Mouse (Mus musculus): ENCODE data around the gene Gga3. TPM values are rescaled to one million over a fixed set of nuclear protein-coding genes. Genes with fewer than 3 reads are reported as not detected.

Gene Gga3
- polyA plus RNA-seq, 2 experiments: 6.4 to 9.2 TPM

GRCm38 (mm10) chr11:115613138-115613945, 9.5 kb upstream of the Gga3 start:
- no peak for TF ChIP-seq CTCF (IDR thresholded peaks at IDR 0.05; ENCODE audit: low read depth)
- TF ChIP-seq EP300 (IDR thresholded peaks at IDR 0.05; ENCODE audit: low read depth): no peak
- DNase-seq (ENCODE audit: low read depth in 3 of 3, low spot score in 3 of 3) (no peak), ATAC-seq (ENCODE audit: insufficient read depth) (peak; percentile 39)
- peaks cover 8 to 12% of the 10 kb centered on the region in 2 experiments for H3K4me1 ChIP-seq (replicated peaks; ENCODE audit: control insufficient read depth in 2 of 2, insufficient read depth in 2 of 2, low read length in 1 of 2)
- H3K9ac ChIP-seq (replicated peaks): peak overlapping the region; percentile 81
- peak overlapping the region; percentile 92 for H3K27ac ChIP-seq
- peak overlapping the region; percentile 90 for H3K4me2 ChIP-seq (ENCODE audit: low read depth)
- WGBS (ENCODE audit: insufficient replicate concordance): 0% methylated on average over 16 of the region's 16 CpGs
- H3K9me3 ChIP-seq (ENCODE audit: control insufficient read depth, low read length): no peaks in the 10 kb centered on the region
- peak overlapping the region; percentile 72 to 75 for H3K4me3 ChIP-seq (ENCODE audit: insufficient read depth in 1 of 2, low read depth in 2 of 2, low read length in 2 of 2)
- peaks cover 13% of the 10 kb centered on the region for H3K36me3 ChIP-seq (replicated peaks; ENCODE audit: control insufficient read depth, insufficient read depth, low read depth)
- no peaks in the 10 kb centered on the region for H3K27me3 ChIP-seq (ENCODE audit: control insufficient read depth, insufficient read depth, low read length)

- WGBS (ENCODE audit: insufficient replicate concordance): under 1% methylated on average over 71 of the region's 80 CpGs
Observed at GRCm38 (mm10) chr11:115612410-115613137, 8.7 kb upstream of the Gga3 start, which contains the start of gene Mif4gd. Gene Mif4gd (minus strand): TSS chr11:115612969.

GRCm38 (mm10) chr11:115612059-115612409, 8.2 kb upstream of the Gga3 start:
- H3K9ac ChIP-seq (replicated peaks): peak overlapping the region; percentile 81
- peaks cover 8 to 12% of the 10 kb centered on the region in 2 experiments for H3K4me1 ChIP-seq (replicated peaks; ENCODE audit: control insufficient read depth in 2 of 2, insufficient read depth in 2 of 2, low read length in 1 of 2)
- DNase-seq (ENCODE audit: low read depth in 3 of 3, low spot score in 3 of 3): peak in 1 of 3 experiments; percentile 31
- H3K27me3 ChIP-seq (ENCODE audit: control insufficient read depth, insufficient read depth, low read length): no peaks in the 10 kb centered on the region
- peak overlapping the region; percentile 75 to 82 for H3K4me3 ChIP-seq (ENCODE audit: insufficient read depth in 1 of 2, low read depth in 2 of 2, low read length in 2 of 2)
- H3K4me2 ChIP-seq (ENCODE audit: low read depth): peak overlapping the region; percentile 90
- WGBS (ENCODE audit: insufficient replicate concordance): 1% methylated on average over 13 of the region's 13 CpGs
- H3K27ac ChIP-seq: peak overlapping the region; percentile 53
- TF ChIP-seq EP300 (IDR thresholded peaks at IDR 0.05; ENCODE audit: low read depth) (no peak), CTCF (IDR thresholded peaks at IDR 0.05; ENCODE audit: low read depth) (0 out of 2 replicates have a peak, but pooled peaks have one; percentile 16)
- peaks cover 23% of the 10 kb centered on the region for H3K36me3 ChIP-seq (replicated peaks; ENCODE audit: control insufficient read depth, insufficient read depth, low read depth)
- H3K9me3 ChIP-seq (ENCODE audit: control insufficient read depth, low read length): no peaks in the 10 kb centered on the region
- ATAC-seq (ENCODE audit: insufficient read depth): peak; percentile 27; the same call in 1 of the 2 replicates

More at GRCm38 (mm10) chr11:115612410-115613137, 8.7 kb upstream of the Gga3 start, which contains the start of gene Mif4gd:
- no peaks in the 10 kb centered on the region for H3K27me3 ChIP-seq (ENCODE audit: control insufficient read depth, insufficient read depth, low read length)
- peak within 1 kb of the TSS; percentile 92 for H3K27ac ChIP-seq
- H3K36me3 ChIP-seq (replicated peaks; ENCODE audit: control insufficient read depth, insufficient read depth, low read depth): peaks cover 18% of the 10 kb centered on the region
- H3K9ac ChIP-seq (replicated peaks): peak within 1 kb of the TSS; percentile 81
- DNase-seq (ENCODE audit: low read depth in 3 of 3, low spot score in 3 of 3): peak; percentile 80 to 88 (median 80)
- peak within 1 kb of the TSS; percentile 90 for H3K4me2 ChIP-seq (ENCODE audit: low read depth)
- H3K4me1 ChIP-seq (replicated peaks; ENCODE audit: control insufficient read depth in 2 of 2, insufficient read depth in 2 of 2, low read length in 1 of 2): peaks cover 8 to 12% of the 10 kb centered on the region in 2 experiments
- ATAC-seq (ENCODE audit: insufficient read depth): peak; percentile 89
- TF ChIP-seq EP300 (IDR thresholded peaks at IDR 0.05; ENCODE audit: low read depth): no peak
- TF ChIP-seq CTCF (IDR thresholded peaks at IDR 0.05; ENCODE audit: low read depth): peak; percentile 37
- no peaks in the 10 kb centered on the region for H3K9me3 ChIP-seq (ENCODE audit: control insufficient read depth, low read length)
- H3K4me3 ChIP-seq (ENCODE audit: insufficient read depth in 1 of 2, low read depth in 2 of 2, low read length in 2 of 2): peak within 1 kb of the TSS; percentile 75 to 82

- 72% methylated on average over 6 of the region's 6 CpGs for WGBS (ENCODE audit: insufficient replicate concordance)
- no peak for DNase-seq (ENCODE audit: low read depth in 3 of 3, low spot score in 3 of 3)
- Histone ChIP-seq H3K9ac (replicated peaks) (0 out of 2 replicates have a peak overlapping the region, but pooled peaks have one; percentile 81), H3K27me3 (ENCODE audit: control insufficient read depth, insufficient read depth, low read length) (no peaks in the 10 kb centered on the region), H3K4me3 (ENCODE audit: insufficient read depth in 1 of 2, low read depth in 2 of 2, low read length in 2 of 2) (peak overlapping the region in 1 of 2 experiments; percentile 75; a peak in 2 of 4 replicates), H3K36me3 (replicated peaks; ENCODE audit: control insufficient read depth, insufficient read depth, low read depth) (peaks cover 31% of the 10 kb centered on the region), H3K4me1 (replicated peaks; ENCODE audit: control insufficient read depth in 2 of 2, insufficient read depth in 2 of 2, low read length in 1 of 2) (peaks cover 8 to 12% of the 10 kb centered on the region in 2 experiments), H3K4me2 (ENCODE audit: low read depth) (peak overlapping the region; percentile 90), H3K27ac (no peak overlapping the region), H3K9me3 (ENCODE audit: control insufficient read depth, low read length) (no peaks in the 10 kb centered on the region)
- TF ChIP-seq EP300 (IDR thresholded peaks at IDR 0.05; ENCODE audit: low read depth): no peak
- TF ChIP-seq CTCF (IDR thresholded peaks at IDR 0.05; ENCODE audit: low read depth): no peak
- ATAC-seq (ENCODE audit: insufficient read depth): no peak
Observed at GRCm38 (mm10) chr11:115611173-115611572, 7.3 kb upstream of the Gga3 start.

All from liver, embryonic 14.5 days (tissue).